Mouse (Mus musculus) lung, postnatal 0 days (tissue): ENCODE data around the gene Prm2.

Experiments
- CTCF ChIP-seq: IDR thresholded peaks from 2 replicates; pipeline ENCODE4 v1.5.1; 2016; ENCODE audit warnings: antibody characterized with exemption, mild to moderate bottlenecking
- EP300 ChIP-seq: IDR thresholded peaks from 2 replicates; pipeline ENCODE4 v1.6.1; 2016; ENCODE audit warnings: antibody characterized with exemption, mild to moderate bottlenecking, control low read depth

- TF ChIP-seq CTCF, result no peak
- no peak for TF ChIP-seq EP300
Observed at GRCm38 (mm10) chr16:10842282-10842855, 46.4 kb upstream of the Prm2 start.
